Mouse (Mus musculus) cerebellum, postnatal 4 days (tissue): ENCODE data around the gene Ppp1r37.

Experiments
- DNase-seq, 2 experiments: peaks; one replicate each; pipeline ENCODE4 v3.0.0; 2022; ENCODE audit warnings: low spot score in 2 of 2, mixed read lengths in 1 of 2

Gene Ppp1r37

DNA sequence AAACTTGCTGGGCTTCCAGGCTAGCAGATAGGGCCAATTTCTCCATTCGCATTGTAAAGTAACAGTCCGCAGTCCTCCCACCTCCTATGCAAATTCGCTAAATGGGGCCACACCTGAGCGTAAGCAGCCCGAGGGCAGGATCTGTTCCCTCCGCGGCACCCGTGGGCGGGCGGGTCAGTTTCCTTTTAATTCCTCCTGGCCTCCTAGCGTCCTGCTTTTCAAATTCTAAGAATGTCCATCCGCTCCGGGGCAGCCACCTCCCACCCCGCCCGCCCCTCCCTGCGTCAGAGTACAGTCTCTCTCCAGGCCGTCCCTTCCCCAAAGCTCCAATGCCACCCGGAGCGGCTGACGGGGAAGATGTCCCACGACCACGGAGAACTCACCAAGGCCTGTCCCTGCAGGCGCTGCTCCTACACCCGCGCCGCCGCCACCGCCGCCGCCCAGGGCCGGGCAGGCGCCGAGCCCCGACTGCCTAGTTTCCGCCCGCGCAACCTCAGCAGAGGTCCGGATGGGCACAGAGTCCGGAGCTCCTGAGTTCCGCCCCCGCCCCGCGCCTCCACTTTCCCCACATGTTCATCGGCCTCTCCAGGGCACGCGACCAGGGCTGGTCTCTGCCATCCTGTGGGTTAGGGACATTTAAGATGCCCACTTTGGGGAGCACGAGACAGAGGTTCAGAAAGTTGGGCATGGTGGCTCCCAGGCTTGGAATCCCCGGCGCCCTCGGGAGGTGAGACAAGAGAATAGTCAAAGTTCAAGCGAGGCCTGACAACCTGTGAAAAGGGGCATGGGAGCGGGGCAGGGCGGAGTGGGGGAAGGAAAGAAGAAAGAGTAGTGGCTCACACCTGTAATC lies 10.3 kb upstream of the Ppp1r37 start:
- peak; percentile 74 to 81 for DNase-seq

GRCm38 (mm10) chr7:19569647-19570046 lies 6.8 kb upstream of the Ppp1r37 start:
- DNase-seq: no peak

- DNase-seq: no peak
These were observed 4.5 kb upstream of the Ppp1r37 start for GRCm38 (mm10) chr7:19567426-19567825.

DNA sequence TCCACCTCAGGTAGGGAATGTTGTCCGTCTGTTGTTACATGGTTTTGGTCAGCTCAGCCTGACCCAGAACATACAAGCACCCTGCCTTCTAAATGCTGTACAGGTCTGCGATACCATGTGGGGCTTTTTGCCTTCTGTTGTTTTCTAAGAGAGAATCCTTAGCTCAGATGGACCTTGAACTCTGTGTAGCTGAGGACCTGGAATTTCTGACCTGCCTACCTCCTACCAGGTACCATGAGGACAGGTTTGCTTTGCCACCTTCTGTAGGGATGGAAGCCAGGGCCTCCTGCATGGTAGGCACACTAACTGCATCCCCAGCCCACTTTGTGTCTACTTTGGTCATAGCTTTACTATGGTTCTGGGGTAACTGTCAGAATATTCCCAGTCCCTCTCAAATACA lies 2.9 kb upstream of the Ppp1r37 start:
- DNase-seq: no peak

GRCm38 (mm10) chr7:19564455-19564854 lies 1.6 kb upstream of the Ppp1r37 start:
- no peak for DNase-seq

- no peak for DNase-seq
These were observed 1.0 kb upstream of the Ppp1r37 start for GRCm38 (mm10) chr7:19563884-19564283.

DNA sequence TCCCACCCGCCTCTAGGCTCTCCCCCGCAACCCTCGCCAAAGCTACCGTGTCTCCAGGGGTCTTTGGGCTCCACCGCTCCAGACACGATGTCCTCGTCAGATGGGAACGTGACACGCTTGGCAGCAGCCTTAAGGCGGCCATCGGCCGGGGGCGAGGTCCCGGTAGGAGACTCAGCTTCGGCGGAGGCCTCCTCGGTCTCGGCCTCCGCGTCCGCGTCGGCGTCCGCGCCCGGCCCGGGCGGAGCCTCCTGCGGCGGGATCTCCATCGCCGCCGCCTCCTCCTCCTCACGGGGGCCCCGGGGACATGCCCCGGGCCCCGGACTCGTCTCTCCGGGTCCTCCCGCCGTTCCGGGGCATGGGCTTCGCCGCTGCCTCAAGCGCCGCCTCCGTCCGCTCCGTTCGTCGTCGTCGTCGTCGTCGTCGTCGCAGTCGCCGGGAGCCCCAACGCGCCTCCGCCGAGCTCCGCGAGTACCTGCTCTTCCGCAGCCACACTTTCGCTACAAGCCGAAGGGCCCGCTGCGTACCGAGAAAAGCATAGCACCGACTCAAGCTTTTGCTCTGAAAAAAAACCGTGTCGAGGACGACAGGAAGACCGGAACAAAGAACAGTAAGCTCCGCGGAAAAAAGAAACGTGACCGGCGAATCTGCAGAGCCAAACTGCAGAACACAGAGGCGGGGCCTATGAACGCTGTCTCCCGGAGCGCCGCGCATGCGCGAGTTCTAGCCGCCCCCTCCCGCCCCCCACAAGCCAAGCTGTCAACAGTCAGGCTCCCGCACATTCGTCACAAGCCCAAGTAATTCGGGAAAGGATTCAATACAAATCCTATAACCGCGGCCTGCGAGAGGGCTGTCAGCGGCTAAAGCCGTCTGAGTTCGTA lies 872 bp downstream of the Ppp1r37 start:
- DNase-seq: peak; percentile 78 to 94

- no peak for DNase-seq
These were observed 1.5 kb downstream of the Ppp1r37 start for GRCm38 (mm10) chr7:19561431-19561764.

DNA sequence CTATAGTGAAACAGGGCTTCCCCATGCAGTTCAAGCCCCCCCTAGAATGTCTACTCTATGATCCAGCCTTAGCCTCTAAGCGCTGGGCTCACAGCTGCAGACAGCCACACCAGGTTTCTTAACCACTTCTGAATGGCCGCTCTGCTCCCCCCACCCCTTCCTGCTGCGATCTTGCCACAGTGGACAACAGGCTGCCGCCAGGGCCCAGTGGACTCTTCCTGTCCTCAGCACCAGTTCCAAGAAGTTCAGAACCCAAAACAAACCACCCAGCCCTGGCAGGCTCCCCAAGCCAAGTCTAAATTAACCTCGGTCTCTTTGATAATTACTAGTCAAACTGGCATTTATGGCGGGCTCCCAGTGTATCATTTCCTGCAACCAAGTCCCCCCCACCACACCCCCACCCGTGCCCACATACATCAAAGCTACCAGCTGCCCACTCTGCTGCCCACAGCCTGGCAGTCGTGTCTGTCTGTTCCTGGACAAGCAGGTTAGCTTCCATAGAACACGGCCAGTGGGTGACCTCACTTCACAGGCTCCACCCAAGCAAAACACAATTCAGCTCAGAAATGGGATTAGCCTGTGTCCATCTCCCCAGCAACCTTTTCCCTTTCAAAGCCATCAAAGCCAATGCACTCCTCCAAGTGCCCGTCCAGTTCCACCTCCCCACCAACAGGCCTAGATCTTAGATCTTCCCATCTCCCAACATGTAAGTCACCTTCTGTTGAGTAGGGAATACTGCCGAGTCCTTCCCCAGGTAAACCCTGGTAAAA lies 2.2 kb downstream of the Ppp1r37 start:
- DNase-seq: no peak

- DNase-seq: no peak
These were observed 3.9 kb downstream of the Ppp1r37 start for GRCm38 (mm10) chr7:19558965-19559364.

- no peak for DNase-seq
These were observed 4.6 kb downstream of the Ppp1r37 start for GRCm38 (mm10) chr7:19557982-19558900.

DNA sequence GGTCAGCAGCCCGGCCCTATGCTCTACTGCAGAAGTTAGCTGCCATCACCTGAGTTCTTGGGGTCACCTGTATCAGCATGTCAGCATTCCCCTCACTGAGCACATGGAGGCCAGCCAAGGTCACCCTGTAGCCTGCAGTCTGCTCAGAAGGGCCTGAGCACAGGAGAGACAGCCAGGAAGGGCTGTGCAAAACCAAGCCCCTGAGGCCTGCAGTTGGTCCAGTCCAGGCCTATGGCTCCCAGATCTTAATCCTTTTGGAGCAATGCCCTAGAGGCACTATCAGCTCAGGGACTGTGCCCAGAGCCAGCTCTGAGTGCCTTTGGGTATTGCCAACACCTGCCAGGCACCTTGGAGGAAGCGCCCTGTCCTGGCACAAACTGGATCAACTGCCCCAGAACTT lies 5.8 kb downstream of the Ppp1r37 start:
- no peak for DNase-seq

GRCm38 (mm10) chr7:19554168-19554567 lies 8.7 kb downstream of the Ppp1r37 start:
- no peak for DNase-seq

- DNase-seq: no peak
These were observed 10.4 kb downstream of the Ppp1r37 start for GRCm38 (mm10) chr7:19552443-19552842.

GRCm38 (mm10) chr7:19551634-19552033 lies 11.2 kb downstream of the Ppp1r37 start:
- no peak for DNase-seq

DNA sequence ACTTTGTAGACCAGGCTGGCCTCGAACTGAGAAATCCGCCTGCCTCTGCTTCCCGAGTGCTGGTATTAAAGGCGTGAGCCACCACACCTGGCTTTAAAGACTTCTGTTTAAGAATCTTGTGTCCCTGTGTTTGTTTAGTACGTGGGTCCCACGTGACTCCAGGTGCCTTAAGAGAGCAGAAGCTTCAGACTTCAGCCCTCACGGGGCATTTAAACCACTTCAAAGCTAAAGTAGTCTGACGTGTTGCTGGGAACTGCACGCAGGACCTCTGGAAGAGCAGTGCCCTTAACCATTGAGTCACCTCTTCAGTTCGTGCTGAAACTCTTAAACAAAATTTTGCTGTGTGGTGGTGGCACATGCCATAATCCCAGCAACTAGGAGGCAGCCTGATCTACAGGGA lies 13.5 kb downstream of the Ppp1r37 start:
- DNase-seq: no peak

DNA sequence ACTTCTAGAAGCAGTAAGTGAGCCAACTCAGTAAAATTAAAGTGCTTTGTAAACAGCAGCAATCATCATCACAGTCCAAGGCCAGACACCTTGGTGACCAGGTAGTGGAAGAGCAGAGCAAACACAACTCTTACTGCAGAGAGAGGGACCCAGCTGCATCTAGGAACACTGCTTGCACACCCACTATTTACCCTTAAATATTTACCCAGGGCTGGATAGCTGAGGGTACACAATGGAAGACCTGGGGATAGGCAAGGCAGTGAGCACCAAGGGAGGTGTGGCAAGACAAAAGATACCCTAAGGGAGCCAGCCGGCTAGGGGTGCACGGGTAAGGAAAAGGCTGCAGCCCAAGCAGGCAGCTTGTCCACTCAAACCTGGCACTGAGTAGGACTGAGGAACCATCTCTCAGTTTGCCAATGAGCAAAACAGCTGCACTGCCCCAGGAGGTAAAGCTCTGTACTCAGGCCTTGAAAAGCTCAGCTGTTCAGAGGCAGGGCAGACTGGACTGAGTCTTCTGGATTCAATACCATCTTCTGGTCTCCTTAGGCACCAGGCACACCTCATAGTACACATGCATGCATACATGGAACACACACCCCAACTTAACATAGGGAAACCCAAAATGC lies 15.4 kb downstream of the Ppp1r37 start:
- DNase-seq: no peak

- DNase-seq: no peak
These were observed 16.9 kb downstream of the Ppp1r37 start for GRCm38 (mm10) chr7:19546007-19546406.

DNA sequence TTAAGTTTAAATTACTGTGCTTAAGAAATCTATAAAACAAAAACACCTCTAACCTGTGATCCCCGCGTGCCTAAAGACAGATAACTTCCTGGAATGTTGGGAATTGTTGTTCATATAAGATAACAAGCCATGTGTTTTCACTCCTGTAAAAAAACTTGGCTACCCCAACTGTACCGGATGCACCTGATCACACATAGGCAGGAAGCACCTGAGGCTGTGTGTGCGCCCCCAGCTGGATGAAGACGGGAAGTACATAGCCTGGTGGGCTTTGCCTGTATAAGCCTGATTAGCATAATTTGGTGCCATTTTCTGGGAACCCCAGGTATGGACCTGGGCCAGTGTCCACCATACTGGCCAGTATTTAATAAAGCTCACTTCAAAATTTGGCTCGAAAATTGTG lies 19.3 kb downstream of the Ppp1r37 start:
- DNase-seq: no peak

DNA sequence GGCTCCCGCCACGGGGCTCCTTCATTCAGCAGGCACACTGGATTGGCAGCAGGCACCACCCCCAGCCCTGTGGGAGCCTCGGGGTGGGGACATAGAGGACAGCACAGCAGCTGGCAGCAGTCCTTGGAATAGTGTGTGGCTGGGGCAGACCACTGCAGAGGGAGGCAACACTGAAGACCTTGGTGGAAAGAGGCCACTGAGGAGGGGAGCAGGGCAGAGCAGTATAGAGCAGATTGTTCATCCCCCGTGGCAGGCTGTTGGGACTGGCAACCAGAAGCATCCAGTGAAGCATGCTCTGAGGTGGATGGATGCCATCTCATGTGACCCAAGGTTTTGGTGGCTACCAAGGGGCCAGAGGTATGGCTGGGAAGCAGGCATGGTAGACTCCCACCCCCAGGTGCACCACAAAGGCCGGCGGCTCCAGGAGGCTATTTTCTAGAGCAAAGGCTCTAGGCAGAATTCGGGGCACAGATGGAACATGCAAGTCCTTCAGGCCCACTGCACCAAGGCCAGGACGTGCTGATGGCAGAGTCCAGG lies 20.7 kb downstream of the Ppp1r37 start:
- peak in 1 of 2 experiments; percentile 66 for DNase-seq
